Mouse (Mus musculus): Measurements from ENCODE around the gene Slc24a3.

The Slc24a3 gene

DNA sequence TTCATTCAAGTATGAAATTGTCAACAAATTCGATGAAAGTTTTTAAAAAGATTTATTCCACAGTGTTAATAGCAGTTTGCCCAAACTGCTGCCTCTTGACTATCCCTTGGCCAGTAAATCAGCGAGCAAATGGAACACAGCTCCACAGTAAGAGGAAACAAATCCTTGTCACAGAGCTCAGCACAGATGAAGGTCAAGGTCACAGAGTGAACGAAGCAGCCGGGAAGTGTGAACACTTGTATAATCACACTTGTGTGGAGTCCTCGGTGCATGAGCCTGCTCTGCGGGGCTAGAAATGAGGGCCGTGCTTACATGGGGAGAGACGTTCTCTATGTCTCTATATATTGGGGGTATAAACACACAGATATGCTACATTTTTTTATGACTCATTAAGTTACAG lies 397.0 kb downstream of the Slc24a3 start:
- no peak for DNase-seq

DNA sequence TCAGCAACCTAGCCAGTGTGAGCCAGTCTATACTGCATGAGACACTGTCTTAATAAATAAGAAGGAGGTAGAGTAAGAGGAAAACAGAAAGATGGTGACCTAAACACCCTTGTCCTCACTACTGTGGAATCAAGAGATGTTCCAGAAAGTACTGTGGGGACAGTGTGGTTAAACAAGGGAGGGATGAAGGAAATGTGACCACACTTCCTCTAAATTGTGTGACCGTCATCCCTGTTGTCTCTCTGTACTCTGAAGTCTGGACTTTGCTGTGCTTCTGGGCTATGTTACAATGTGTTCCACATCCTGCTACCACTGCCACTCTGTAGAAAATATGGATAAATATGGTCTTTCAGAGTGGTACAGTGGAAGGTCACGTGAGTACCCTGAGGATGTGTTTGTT lies 399.4 kb downstream of the Slc24a3 start:
- no peak for DNase-seq

DNA sequence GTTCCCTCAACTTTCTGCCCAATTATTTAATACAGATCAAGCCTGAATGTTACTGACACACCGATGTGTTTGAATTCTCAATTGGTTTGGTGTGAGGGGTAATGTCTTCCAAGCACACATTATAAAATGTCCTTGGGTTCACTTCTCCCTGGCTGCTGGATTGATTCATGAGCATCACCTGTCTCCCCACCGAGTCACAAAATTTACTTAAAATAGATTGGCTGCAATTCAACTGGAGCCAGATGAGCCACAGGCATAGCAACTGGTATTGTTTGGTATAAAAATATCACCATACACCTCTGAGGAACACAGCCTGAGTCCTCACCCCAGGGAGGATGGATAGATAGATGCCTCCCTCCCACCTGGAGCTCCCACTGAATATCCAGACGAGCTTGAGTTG lies 404.4 kb downstream of the Slc24a3 start:
- DNase-seq, result no peak

DNA sequence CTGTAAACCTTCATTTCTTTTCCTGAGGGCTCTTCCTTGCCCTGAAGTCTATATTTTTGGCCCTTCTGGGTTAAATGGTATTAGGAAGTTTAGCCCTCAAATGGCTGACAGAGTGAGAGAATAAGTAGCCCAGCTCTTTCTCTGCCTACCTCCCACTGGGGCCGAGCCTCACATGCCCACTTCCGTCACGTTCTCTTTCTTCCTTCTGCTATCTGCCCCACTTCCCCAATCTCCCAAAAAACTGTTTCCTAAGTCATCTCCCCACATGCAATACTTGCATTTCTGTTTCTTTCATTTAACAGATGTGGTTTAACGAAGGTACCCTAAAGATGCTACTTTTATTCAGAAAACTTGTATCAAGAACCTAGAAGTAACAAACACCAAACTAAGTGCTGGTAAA lies 406.6 kb downstream of the Slc24a3 start:
- no peak for DNase-seq

DNA sequence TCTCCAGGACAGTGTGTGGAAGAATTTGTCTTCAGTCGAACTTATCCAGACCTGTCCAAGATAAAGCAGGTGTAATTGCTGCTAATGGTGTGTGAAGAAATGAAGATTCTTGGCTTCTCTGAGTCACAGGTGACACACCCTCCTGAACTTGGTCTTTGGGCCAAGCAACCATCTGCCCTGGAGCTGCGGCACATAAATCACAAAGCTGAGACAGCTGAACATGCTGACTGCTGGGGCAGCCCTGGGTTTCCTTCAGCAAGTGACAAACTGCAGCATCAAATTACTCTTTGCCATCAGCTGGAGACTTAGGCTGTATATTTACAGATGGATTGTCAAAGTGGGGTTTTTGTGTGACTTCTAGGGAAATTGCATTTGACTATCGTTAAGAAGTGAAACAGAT lies 415.5 kb downstream of the Slc24a3 start:
- DNase-seq, result no peak

DNA sequence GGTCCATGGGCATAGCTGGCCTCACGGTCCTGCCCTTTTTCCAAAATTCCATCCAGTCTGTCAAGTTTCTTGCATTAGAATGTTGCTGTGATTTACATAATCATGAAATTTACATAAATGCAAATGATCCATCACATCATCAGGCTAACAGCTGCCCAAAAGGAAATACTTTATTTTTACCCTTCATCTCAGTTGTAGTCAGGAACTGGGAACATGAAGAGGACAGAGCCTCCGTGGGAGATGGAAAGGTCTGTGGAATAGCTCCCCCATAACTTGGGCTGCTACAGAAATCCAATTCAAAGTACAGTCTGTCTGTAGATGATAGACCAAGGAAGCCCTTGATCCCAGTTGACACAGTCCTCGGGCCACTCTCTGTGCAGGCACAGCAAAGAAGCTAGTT lies 417.9 kb downstream of the Slc24a3 start:
- DNase-seq, result no peak

DNA sequence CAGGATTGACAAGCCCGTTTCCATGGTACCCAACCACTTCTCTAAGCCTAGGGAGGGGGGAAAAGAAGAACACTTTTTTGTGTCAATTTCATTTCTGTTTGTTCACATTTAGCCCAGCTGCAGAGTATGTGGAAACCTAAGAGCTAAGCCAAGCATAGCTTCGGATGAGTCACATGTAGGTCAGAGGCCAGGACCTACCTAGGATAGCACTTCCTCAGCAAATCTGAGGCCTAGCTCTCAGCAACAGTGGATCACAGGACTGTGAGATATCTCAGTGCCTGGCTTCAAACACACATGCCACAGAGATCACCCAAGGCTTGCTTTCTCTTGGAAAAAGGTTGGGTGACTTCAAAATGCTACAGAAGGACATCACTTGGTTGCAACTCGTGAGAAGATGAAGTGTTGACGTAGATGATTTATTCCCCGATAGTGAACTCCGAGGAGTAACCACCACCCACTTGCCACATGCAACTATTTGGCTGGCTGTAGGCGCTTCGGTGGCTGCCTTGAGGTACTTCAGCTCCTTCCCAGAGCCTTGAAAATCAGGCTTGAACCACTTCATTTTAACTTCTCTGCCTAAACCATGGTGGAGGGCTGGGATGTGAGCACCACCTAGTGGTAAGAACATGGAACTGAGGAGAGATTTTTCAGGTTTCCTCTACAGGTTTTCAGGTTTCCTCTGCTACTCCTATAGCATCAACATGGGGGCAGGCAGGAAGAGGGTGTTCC lies 420.6 kb downstream of the Slc24a3 start:
- DNase-seq, result peak; percentile 53 to 73

DNA sequence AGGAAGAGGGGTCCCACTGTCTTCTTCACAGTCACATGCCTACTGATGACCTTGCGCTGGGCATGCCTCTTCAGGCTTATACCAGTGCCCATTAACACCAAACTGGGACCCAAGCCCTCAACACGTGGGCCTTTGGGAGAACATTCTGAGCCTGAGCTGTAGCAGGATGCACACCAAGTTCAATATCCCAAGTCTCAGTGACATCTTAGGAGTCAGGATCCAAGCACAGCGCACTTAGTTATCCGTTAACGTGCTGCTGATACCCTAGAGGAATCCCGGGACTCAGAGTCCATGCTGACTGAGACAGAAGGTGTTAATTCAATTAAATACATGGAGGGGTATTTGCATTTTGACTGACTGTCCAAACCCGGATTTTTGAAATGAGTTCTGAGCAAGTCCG lies 424.3 kb downstream of the Slc24a3 start:
- no peak for DNase-seq

DNA sequence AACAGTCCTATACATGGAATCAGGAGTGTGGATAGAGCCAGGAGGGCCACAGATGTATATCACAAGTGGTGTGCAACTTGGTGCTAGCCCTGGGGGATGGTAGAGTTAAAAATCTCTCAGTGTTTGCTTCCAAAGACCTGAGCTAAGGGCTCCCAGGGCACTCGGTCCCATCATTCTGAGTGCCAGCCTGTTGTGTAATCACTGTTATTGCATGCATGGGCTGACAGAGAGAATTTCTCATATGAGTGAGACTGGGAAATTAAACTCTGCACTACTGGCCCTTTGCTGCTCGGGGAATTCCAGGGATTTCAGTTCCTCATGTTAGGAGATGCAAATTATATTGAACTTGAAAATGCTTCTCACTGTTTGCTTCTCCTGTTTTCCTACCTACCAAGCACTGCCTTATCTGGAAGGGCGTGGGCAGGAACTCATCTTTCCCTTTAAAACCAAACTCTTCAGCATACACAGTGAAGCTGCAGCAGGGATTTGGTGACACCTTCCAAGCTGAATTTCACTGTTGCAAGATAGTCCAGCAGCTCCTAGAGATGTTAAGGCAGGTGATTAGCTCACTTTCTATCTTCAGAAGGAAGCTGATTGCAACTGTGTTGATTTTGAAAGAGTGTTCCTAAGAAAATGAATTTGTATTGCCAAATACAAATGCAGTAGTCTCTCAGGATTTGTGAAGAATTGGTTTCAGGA lies 426.2 kb downstream of the Slc24a3 start:
- DNase-seq, result no peak

DNA sequence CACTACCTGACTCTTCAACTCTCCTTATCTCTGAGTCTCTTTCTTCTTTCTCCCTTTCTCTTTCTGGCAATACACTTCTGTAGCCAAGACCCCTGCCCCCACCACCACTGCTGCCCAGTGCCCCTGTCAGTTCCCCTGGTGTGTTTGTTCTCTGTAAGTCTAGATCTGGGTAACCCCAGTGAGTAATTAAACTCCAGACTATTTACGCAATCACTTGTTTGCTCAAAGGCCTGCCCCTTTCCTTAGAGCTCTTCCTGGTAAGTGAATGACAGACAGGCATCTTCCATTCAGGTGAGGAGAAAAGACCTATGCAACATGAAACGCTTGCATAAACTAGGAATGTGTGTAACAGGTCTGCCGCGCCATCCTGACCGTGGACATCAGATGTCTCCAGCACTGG lies 430.3 kb downstream of the Slc24a3 start:
- no peak for DNase-seq

DNA sequence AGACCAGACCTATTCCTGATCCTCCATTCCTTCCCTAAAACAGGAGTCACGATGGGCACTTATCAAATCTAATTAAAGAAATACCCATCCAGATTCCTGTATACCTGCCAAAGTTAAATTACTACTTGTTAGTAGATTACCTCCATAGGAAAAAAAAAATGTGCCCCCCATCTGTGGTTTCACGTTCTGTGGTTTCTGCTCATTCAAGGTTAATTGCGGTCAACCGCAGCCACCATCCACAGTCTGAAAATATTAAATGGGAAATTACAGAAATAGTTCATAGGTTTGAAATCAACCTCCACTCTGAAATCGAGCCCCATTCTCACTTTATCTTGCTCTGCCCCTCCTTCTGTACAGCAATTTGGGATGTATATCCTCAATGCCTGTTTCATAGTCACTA lies 440.3 kb downstream of the Slc24a3 start:
- no peak for DNase-seq

DNA sequence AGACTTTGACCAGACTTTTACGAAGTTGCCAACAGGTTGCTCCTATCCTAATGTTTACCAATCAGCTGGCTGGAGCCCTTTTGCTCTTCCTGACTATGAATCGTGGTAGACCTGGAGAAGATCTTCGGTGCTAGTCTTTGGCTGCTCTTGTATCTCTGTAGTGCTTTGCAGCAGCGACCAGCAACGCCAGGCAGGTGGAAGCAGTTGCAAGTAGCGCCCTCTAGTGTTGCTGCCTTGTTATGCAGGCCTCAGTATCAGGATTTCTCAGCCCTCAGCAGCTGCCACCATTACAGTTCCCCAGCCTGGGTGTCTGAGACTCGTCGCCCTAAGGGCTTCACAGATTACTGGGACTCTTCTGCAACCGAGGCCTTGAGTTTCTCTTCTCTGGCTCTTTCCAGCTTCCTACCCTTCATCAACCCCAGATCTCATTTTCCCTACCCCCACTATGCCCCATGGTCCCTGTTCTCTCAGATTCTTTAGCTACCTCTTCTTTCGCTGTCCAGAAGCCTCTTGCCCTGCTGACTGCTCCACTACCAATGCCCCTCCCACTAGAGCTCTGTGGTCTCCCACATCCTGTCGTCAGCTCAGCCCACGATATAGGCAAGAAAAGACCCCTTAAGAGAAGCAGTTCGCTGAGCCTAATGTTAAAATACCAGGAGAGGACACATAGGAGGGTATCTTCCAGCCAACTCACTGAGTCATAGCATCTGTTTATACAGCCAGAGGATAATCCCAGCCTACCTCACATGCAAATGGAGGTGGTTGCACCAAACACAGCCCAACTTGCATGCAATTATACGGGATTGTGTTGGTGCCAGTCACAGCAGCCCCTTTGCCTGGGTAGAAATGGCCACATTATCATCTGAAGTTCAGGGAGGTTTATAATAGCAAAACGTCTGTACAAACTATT lies 443.5 kb downstream of the Slc24a3 start:
- peak; percentile 37 to 41 for DNase-seq

DNA sequence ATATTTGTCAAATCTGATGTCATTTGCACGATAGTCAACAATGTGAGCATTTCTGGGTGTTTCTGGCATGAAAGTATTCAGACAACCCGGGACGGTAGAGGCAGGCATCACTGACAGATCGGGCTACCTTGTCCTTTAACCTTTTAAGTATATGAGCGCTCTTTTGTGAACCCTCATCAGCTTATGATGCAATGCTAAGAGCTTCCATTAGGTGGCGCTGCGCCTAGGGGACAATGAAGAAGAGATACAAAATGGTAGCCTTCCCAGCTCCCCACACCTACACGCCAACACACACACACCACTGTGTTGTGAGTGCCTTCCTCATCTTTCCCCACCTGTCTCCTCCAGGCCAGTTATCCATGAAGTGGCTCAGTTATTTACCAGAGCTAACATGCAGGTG lies 445.4 kb downstream of the Slc24a3 start:
- DNase-seq, result no peak

DNA sequence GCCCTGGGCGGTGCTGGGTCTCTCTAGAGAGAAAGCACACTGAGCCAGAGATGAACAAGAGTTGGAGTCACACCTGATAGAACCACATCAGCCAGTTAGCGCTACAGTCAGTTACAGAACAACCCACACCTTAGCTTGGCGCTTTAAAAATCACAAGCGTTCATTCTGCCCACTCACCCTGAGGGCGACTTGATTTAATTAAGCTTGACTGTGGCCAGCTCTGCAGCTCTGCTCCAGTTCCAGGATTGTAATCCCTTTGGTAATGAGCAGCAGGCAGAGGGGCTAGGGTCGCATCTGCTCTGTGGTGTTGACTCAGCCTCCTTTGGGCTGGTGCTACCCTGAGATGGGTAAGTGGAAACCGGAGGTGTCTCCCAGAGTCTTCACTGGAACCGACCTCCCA lies 446.2 kb downstream of the Slc24a3 start:
- no peak for DNase-seq

DNA sequence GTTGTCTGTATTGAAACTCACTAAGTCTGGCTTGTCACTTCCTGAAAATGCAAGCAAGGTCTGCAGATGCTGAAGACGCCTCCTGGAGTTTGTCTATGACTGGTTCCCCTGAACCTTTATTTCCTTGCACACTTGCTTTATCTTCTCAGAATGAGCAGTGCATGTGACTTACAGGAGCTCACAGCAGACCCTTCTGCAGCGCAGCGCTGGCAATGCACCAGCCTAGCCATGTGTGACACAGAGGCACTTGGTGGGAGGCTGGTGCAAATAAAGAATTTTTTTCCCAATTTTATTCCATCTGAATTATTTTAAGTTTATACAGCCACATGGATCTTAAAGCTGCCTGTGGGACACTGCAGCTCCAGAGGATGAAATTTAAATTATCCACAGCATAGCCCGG lies 452.1 kb downstream of the Slc24a3 start:
- no peak for DNase-seq

DNA sequence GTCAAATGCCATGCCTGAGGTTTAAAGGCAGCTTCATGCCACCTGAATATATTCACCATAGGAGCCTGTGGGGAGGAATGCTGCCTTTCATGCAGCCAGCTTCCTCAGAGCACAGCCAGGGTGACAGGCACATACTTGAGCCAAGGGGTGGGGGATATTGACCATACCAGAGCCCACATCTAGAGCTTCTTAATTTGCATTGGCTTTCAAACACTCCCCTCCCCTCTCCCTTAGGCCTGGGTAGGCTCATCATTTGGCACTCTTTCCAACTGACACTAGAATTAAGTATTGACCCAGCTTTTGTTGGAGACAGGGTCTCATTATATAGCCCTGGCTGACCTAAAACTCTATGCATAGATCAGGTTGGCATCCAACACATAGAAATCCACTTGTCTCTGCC lies 453.2 kb downstream of the Slc24a3 start:
- DNase-seq, result no peak

DNA sequence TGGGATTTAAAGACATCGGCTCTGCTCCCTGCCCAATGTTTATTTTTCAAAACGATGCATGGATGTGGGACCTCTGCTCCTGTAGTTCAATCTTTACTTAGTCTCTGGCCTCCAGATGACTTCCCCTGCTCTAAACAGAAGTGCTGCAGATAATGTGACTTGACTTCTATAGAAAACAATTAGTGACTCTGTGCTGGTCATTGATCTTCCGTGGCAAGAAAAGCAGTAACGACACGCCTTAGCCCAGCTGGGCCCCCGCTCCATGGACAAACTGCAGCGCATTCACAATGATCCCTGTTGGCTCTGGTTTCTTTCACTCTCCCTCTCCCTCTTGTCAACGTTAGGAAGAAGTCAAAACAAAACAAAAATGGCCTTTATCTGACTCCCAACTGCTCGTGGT lies 453.6 kb downstream of the Slc24a3 start:
- DNase-seq, result no peak

DNA sequence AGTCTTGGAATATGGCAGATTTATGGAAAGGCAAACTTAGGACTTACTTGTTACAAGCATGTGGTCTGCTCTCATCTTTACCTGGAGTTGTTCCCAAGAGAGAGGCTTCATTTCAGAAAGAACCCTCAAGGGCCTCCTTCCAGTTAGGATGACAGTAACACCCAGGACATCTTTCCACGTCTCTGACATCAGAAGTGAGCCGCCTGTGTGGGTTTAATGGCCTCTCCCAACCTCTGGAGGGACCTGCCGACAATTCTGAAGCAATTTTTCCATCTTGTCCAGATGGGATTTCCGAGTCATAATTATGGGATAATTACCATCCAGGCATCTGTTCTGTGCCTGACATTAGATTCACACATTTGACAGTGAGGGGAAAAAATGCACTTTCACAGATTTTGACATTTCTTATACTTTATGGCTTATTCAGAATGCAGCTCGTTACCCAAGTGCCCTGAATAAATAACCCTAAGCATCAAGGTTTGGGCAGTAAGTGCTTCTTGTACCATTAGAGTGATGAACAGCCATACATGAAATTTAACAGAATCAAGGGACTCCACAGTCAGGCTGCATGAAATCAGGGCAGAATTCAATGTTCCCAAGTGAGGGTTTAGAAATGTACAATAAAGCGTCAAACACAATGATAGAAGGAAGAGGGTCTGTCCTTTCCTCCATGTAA lies 463.7 kb downstream of the Slc24a3 start:
- no peak for DNase-seq

DNA sequence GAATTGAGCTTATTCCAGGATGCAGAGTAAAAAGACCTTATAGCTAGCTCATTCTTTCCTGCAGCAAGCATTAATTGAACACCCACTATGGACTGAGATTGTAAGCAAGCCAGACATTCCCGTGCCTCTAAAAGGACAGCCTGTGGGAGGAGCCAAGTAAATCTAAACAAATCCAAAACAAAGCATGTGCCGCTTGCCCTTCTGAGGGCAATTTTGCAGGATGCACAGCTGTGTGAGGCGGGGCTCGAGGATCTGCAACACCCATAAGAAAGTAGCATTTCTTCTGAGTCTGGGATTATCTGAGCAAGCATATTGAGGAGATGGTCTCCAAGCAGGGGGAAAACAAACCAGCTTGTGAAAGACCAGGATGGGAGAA lies 464.2 kb downstream of the Slc24a3 start:
- DNase-seq, result no peak

DNA sequence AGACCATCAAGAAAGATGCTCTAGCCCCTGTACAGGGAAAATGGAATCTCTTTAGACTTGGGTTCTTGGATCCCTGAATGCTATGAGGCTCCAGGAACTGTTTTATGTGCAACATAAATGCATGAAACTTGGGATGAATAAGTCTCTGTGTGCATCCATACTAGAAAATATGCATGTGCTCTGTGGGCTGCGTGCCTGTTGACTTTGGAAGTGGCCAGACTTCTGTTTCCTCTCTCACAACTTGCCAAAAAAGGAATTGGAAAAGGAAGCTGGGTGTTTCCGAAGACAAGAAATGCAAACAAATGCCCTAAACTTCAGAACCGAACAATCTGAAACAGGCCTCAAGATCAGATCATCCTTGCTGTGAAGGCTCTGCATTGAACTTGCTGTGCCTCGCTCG lies 466.3 kb downstream of the Slc24a3 start:
- DNase-seq, result no peak

DNA sequence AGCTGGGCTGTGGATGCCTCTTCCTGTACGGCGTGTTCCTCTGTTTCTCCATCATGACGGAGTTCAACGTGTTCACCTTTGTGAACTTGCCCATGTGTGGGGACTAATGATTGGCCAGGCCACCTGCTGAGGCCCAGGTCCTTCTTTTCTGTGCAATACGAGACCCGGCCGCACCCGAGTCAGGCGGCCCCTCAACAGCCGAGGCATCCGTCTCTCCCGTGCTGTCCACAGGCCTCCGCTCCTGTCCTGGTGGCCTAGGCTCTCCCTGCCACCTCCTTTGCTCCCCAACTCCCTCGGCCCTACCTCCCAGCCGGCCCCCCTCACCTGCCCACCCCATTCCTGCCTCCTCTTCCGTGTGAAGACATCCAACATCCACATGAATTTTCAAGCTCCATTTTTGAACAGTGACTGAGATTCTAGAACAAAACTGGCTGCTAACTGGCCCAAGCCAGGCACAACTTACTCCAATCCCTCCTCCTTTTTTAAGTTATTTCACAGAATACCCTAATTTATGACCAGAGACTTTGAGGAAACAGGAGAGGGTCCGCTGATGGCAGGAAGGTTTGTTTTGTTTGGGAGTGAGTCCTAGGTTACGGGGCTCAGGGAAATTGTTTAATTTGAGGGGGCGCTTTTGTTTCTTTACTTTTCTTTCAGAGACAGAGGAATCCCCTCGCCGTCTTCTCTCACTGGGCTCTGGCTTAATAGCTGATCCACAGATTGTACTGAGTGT lies 472.9 kb downstream of the Slc24a3 start:
- DNase-seq, result no peak

DNA sequence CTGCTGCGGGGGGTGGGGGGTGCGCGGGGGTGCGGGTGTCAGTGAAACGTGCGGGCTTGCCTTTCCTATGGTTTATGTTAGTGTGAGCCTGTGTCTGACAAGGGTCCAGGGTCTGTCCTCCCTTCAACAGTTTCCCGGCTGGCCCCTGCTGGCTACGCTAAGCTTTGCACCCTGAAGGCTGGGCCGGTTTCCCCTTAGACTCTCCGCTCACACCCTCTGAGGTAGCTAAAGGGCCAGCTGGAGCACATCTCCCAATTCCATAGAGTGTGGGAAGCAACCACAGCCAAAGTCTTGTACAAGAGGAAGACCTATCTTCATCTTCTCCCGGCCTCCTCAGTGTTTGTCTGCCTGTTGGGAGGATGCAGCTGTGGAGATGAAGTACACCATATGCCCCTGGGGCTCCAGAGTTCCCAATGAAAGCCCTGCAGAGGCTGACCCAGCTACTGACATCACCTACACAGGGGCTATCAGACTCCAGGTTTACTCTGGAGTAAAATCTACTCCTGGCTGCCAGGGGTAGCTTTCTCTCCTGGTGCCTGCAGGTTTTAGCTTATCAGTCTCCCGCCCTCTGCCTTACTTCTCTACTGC lies 487.9 kb downstream of the Slc24a3 start:
- no peak for DNase-seq

Data from cerebellum, postnatal 36 days (tissue).